Mouse (Mus musculus): ENCODE measurements at regions not wholly inside any gene's neighbourhood (a gene's known extent, or its start where the extent isn't known, plus 50 kb on each side); places are given as distances from the start of the nearest gene placed in this dataset.
A peak's percentile ranks its signal among the peaks of the same experiment; 100 is the strongest.

DNA sequence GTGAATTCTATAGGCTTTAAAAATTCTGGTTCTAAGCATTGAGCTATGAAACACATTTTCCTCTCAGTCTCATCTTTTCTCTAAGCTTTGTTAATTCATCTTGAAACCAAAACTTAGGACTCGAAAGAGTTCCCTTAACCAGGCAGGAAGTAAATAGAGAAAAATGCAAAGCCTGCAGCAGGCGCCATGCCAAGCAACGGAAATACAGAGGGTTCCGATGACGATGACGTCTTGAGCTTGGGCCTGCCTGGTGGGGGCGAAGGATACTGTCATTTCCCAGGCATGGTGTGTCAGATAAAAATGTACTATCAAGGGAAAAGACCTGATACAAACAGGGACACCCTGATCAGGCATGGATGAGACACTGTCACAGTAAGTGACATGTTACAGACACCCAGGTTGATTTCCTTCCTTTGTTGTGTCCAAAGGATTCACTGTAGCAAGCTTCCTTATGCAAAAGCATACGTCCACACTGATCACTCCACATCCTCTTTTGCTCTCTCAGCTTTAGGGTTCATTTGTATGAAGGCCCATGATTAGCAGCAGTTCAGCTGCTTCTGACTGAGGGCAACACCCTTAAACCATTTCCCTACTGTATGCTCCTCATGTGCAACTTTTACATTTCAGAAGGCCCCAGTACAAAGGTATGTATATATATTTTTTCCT, 135.0 kb downstream of the Cemip2 start:
- DNase-seq (ENCODE audit: low spot score in 2 of 2): peak; percentile 48 to 57

DNA sequence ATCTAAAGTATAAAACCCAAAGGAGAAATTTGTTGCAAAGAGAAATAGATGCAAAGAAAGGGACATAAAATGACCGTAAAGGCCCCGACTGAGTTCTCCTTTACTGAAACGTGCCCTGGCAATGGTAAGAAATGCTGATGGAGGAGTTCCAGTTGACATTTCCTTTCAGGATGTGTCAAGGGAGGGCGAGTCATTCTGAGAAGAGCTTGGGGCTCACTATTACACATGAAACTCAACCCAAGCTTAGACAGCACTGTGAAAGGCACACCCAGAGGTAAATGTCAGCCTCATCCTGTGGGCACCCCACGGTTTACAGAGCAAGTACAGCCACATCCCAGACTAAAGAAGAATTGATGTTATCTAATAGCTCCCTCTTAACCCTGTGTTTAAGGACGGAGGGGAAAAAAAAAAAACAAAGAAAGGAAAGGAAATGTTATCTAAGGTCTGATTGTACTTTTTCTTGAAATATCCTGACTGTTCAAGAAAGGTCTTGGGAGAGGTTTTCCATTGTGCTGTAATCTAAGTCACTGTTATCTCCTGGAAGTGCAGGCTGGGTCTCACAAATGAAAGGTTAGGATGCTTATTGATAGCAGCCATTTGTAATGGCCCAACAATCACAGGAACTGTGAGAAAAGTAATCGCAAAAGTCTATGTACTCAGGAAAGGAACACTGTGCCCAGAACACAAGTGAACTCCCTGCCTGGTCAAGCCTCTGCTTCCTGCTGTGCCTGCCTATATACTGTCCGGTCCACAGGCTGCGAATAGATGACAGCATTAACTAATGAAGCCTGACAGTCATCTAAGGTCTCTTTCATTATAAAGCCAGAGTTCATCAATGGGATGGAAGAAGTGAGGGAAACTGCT, 135.8 kb downstream of the Cemip2 start:
- DNase-seq (ENCODE audit: low spot score in 2 of 2): peak; percentile 35 to 62

- DNase-seq (ENCODE audit: low spot score in 2 of 2): no peak
Measured at GRCm38 (mm10) chr19:21914658-21915057, 136.5 kb downstream of the Cemip2 start.

GRCm38 (mm10) chr19:21918113-21918512, 140.0 kb downstream of the Cemip2 start:
- DNase-seq (ENCODE audit: low spot score in 2 of 2): no peak

DNA sequence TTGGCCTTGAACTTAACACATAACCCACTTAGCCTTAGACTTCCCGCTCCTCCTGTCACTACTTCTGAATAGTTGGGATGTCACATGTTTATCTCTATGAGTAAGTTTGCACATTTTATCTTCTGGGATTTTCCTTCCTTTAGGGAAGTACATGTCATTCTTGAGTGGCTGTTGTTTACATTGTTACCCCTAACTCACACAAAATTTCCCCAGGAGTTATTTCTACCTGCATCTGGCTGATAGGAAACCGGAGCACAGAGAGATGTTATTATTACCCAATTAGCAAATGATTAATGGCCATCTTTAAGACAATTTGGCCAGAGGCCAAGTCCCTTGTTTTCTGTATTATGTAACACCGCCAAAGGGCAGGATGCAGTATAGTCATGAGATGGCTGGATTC, 140.9 kb downstream of the Cemip2 start:
- DNase-seq (ENCODE audit: low spot score in 2 of 2): no peak

GRCm38 (mm10) chr19:21940114-21940513, 162.0 kb downstream of the Cemip2 start:
- DNase-seq (ENCODE audit: low spot score in 2 of 2): no peak

GRCm38 (mm10) chr19:21941720-21942119, 163.6 kb downstream of the Cemip2 start:
- DNase-seq (ENCODE audit: low spot score in 2 of 2): peak in 1 of 2 experiments; percentile 47

DNA sequence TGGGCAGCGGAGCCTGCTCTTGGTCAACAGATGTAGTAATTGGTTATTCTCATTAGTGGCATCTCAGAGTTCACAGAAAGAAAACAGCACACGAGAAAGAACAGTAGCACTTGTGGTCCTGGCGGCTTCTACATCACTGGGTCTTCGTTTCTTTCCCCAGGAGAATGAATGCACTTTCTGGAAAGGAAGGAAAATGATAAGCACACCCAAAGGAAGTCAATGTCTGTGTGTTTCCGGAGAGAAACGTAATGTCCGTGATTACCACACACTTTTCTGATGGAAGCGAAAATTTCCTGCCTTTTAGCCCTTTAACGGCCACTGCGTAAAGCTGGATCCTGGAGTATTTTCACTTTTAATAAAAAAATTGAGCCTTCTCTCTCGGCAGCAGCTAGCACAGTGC, 164.1 kb downstream of the Cemip2 start:
- peak; percentile 47 to 58 for DNase-seq (ENCODE audit: low spot score in 2 of 2)

DNA sequence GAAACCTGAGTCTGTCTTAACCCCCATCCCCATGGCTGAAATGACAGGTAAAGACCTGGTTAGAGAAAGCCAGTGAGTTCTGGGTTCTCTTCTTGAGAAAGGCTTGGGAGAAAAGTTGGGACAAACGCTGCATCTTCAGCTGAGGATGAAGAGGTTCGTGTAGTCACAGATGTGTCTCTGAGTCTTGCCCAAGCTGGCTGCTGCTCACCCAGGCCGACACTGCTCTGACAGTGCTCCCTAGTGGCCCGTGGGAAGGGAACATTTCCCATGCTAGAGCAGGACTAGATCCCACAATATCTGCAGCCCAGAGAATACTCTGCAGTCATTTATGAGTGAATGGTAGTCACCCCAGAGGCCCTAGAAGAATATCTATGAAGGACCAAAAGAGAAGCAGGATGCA, 165.3 kb downstream of the Cemip2 start:
- DNase-seq (ENCODE audit: low spot score in 2 of 2): peak; percentile 44 to 51

DNA sequence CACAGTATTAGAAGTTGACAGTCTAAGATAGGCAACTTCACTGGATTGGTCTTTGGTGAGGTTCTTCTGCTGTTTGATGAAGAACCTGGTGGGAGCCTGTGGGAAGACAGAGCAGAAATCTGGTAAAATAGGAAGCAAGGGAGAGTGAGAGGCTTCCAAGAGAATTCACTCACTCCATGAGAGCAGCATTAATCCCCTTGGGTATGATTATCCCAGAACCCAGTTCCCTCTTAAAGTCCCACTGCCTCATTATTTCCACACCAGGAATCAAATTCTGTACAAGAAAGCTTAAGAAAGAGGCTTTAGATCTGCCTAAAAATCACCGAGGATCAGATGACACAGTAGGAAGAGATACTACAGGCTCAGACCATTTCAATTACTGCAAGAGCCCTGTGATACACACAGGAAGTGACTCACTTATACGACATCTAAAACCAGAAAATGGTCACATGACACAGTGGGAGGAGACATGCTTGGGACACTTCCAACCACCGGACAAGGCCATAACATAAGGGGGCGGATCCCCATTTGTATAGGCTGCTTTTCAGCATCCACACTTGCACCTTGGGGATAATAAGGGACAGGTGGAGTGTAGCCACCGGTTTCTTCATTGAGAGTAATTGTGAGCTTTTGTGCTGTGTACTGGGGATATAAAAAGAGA, 168.2 kb downstream of the Cemip2 start:
- peak; percentile 21 to 34 for DNase-seq (ENCODE audit: low spot score in 2 of 2)

- no peak for DNase-seq (ENCODE audit: low spot score in 2 of 2)
Measured at GRCm38 (mm10) chr19:21948030-21948429, 169.9 kb downstream of the Cemip2 start.

GRCm38 (mm10) chr19:21962635-21963034, 176.2 kb upstream of the Trpm3 start:
- no peak for DNase-seq (ENCODE audit: low spot score in 2 of 2)

DNA sequence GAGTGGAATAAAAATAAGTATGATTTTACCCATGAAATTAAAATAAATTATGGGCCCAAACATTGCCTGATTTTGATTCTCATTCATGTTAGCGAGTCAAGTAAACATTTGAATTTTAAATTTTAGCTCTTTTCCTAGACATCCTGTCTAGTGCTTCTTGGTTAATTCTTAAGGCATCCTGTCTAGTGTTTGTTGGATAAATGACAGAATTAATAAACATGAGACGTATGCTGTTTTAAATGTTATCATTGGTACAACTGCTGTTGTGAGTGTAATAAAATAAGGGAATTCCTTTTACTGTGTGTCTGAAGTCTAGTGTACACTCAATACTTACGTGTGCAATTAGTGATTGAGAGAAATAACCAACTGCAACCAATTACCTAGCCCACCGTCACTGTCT, 149.0 kb upstream of the Trpm3 start:
- DNase-seq (ENCODE audit: low spot score in 2 of 2): no peak

DNA sequence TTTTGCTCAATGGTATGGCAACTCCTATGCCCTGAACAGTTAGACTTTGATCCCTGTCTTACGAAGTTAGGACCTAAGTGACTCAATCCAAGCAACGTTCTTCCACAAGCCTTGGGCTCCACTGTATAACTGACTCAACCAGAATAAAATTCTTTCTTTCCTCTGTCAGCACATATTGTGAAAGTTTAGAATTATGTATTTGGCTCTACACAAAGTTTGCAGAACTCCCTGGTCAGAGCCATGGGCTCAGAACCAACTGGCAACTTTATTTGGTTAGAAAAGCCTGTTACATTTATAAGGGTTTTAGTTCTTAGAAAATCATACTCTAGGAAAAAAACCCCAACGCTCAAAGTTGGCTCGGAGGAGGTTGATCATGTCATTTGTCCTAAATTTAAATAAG, 147.9 kb upstream of the Trpm3 start:
- peak; percentile 35 to 46 for DNase-seq (ENCODE audit: low spot score in 2 of 2)

GRCm38 (mm10) chr19:21991413-21991812, 147.4 kb upstream of the Trpm3 start:
- no peak for DNase-seq (ENCODE audit: low spot score in 2 of 2)

- no peak for DNase-seq (ENCODE audit: low spot score in 2 of 2)
Measured at GRCm38 (mm10) chr19:21999621-22000020, 139.2 kb upstream of the Trpm3 start.

DNA sequence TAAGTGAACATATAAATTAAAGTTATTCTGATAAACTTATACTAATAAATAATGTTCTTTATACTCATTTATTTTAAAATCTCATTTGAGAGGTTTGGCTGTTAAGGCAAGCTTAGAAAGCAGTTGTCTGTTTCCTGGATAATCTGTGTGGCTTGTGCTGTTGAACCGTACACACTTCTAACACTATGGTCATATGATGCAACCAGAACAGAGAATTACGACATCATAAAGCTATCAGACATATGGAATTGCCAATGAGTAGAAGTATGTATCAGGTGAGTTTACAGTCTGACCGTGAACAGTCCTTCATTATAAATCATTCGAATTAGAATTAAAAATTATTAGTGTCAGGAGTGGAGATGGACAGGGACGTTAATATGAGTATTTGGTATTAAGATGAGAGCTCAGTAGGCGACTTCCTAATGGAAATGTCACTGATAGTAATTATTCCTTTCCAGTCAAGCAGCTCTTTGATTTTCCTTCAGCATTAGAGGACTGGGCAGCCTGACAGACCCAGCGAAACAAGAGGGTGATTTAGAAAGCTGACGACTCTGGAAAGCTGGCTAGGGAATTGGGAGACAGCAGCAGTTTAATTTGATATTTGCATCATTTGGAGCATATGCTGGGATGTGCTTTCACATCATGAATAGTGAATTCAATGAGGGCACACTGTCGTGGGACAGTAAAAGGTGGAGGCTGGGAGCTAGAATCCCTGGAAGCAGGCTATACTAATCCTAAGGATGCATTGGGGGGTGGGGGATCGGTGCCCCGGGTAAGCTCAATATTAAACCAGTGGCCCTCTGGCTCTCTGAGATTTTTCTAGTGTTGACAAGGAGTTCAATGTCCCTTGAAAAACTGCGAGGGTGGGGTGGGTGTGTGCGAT, 130.6 kb upstream of the Trpm3 start:
- DNase-seq (ENCODE audit: low spot score in 2 of 2): no peak

GRCm38 (mm10) chr19:22010239-22010638, 128.6 kb upstream of the Trpm3 start:
- DNase-seq (ENCODE audit: low spot score in 2 of 2): no peak

DNA sequence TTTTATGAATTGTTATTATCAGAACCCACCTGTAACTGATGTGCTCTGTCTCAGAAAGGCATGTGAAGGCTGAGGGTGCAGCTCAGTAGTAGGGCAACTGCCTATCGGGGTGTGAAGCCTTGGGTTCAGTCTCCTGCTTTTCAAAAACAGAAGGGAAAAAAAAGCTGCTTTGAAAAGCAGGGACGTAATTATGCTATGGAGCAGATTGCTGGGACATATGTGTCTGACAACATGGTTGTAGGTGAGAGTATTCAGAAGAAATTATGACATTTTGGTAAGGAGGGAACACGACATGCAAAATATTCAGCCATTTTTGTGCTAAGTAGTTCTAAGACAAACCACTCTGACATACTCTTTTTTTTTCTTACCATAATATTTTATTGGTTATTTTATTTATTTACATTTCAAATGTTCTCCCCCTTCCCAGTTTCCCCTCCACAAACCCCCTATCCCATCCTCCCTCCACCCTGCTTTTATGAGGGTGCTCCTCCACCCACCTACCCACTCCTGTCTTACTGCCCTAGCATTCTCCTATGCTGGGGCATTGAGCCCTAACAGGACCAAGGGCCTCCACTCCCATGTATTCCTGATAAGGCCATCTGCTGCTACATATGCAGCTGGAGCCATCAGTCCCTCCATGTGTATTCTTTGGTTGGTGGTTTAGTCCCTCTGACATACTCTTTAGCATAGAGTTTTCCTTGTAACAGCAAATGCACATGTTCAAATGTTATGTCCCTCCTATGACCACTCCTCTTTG, 122.8 kb upstream of the Trpm3 start:
- no peak for DNase-seq (ENCODE audit: low spot score in 2 of 2)

- DNase-seq (ENCODE audit: low spot score in 2 of 2): no peak
Measured at GRCm38 (mm10) chr19:22017425-22017824, 121.4 kb upstream of the Trpm3 start.

DNA sequence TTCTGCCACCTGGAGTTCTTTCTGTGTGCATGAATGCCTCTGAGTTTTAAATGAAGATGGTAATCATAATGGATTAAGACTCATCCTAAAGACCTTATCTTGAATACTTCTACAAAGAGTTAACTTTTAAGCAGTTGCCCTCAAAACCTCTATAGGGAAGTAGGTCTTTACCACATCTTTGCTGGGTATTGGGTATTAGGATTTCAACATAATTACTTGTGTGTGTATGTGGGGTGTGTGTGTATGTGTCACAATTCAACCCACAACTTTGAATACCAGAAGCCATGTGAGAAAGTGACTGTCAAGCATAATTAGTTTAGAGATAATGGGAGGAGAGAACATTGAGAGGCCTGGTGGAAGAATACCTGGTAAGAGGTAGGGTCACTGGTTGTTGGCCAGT, 111.3 kb upstream of the Trpm3 start:
- no peak for DNase-seq (ENCODE audit: low spot score in 2 of 2)

Measured in heart, adult 9 months (tissue).